Mouse (Mus musculus): Measurements from ENCODE around the gene Scamp2. TPM values are rescaled to one million over a fixed set of nuclear protein-coding genes. Genes with fewer than 3 reads are reported as not detected.

Scamp2 gene
- total RNA-seq (2021): 10 to 100 TPM; 25.4 to 29.1 TPM
- long read RNA-seq, experiment 1, transcript Scamp2-201 (9 exons, 2,340 nt): major isoform, 42 of 48 reads
- long read RNA-seq, experiment 1, partial matches to known transcripts: 3 of 48 reads
- long read RNA-seq, experiment 1, other reads (novel, unspliced or antisense): 3 of 48 reads
- long read RNA-seq, experiment 2, transcript Scamp2-201 (9 exons, 2,340 nt): major isoform, 36 of 44 reads
- long read RNA-seq, experiment 2, partial matches to known transcripts: 2 of 44 reads
- long read RNA-seq, experiment 2, other reads (novel, unspliced or antisense): 3 of 44 reads

DNA sequence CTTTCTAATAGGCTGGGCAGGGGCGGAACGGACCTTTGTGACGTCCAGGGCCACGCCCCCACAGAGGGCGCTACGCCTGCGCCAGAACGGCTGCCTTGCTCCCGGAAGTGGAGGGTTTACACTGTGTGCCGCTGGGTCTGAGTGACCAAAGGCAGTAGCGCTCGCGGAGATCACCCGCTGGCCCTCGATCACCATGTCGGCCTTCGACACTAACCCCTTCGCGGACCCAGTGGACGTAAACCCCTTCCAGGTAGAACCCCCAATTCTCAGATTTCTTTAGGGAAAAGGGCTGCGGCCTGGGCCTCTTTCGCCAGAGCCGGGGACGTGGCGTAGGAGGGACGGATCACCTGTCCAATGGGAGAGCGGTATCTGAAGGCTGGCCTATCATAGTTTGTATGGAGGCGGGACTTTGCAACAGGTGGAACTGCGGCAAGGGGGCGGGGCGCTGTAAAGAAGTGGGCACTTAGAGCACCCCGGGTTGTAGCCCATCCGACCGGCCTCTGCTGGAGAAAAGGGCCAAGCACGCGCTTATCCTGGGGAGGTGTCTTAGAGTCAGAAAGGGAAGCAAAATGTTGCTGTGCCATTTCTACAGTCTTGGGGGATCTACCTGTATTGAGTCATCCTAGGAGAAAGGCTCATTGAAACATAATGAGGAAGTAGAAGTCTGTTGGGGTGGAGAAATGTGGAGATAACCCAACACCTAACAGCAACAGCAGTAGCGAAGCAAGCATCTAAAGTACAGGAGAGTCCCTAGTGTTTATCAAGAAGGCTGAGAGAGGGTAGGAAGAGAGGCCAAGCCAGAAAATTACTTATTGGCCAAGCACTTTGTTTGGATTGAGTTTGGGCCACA lies at the start of gene Scamp2:
TSS of gene Scamp2 (plus strand) at position 83 of the 850 bp plus-strand sequence.
- DNase-seq (ENCODE audit: low spot score in 2 of 2): peak; percentile 93 to 94
- intact Hi-C loops (cut with DNase I): no loop called here

- DNase-seq (ENCODE audit: low spot score in 2 of 2): peak; percentile 71 to 75
- intact Hi-C loops (cut with DNase I): loop anchor here (1.0 to 10.0 kb wide), 3 partner anchors 32 to 312 kb away; partner anchors contain the start of gene Scamp5
These were observed 43.6 kb upstream of the Scamp2 start for GRCm38 (mm10) chr9:57517113-57517512.

DNA sequence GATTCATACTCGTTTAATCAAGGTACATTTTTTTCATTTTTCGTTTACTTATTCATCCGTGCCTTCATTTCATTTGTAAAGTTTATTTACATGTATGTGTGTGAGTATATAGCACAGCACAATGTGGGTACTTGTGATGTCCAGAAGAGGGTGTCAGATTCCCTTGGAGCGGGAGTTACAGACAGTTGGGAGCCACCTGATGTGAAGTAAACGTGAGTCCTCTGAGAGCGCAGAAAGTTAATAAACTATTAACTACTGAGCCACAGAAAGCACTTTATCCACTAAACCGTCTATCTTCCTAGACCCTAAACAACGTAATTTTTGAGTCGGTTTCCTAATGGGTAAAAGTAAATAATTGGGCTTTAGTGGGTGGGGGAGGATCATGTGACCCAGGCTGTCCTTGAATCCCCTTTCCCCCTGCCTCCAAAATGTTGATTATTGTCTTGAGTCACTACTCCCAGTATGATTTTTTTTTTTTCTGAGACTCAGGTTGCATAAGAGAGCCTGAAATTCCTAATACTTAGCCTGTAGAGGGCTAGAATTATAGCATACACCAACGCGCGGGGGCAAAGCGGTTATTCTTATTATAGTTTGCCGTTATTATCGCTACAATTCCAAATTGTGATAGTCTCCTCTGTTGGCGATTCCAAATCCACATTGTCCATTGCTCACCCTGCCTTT lies 40.2 kb upstream of the Scamp2 start:
- intact Hi-C loops (cut with DNase I): loop anchor here (5.0 kb wide), 1 partner anchor 132 kb away; the partner anchor contains the start of gene Csk
- no peak for DNase-seq (ENCODE audit: low spot score in 2 of 2)

DNA sequence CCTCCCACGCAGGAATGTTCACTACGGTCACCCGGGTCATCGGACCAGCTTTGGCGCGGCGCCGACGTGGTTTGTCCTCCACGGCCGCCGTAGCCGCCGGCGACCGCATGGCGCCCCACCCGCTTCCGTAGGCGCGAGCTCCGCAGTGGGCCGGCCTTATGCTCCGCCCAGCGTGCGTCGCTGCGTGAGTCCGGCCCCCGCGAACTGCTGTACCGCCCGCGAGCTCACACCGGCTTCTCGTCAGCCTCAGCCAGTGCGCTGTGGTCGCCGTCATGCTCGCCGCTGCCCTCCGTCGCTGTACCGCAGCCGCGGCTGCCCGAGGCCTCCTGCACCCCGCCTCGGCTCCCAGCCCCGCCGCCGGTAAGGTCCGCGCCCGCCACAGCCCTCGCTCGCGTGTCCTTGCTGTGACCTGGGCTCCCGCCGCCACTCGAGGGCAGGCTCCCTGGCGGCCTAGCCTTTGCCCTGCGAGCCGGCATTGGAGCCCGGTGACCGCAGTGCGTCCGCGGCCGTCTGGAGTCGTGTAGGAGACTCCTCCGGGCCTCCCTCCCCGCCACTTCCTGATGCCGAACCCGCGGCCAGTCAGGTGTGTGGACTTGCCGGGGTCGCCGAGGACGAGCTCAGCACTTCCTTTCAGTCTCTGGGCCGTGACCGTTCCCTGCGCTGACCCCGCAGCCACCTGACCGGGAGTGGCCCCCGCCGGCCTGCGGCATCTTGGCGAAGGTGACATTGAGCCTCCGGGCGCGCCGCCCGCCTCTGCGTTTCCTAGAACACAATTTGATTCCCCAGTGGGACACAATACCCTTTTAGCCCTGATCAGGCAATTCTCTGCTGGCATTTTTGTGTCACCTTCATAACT lies 39.5 kb upstream of the Scamp2 start, which contains the start of gene Cox5a:
TSS of gene Cox5a (plus strand) at position 219 of the 856 bp plus-strand sequence.
- DNase-seq (ENCODE audit: low spot score in 2 of 2): peak; percentile 94
- intact Hi-C loops (cut with DNase I): loop anchor here (5.0 kb wide), 1 partner anchor 131 kb away; the partner anchor contains the start of gene Csk

DNA sequence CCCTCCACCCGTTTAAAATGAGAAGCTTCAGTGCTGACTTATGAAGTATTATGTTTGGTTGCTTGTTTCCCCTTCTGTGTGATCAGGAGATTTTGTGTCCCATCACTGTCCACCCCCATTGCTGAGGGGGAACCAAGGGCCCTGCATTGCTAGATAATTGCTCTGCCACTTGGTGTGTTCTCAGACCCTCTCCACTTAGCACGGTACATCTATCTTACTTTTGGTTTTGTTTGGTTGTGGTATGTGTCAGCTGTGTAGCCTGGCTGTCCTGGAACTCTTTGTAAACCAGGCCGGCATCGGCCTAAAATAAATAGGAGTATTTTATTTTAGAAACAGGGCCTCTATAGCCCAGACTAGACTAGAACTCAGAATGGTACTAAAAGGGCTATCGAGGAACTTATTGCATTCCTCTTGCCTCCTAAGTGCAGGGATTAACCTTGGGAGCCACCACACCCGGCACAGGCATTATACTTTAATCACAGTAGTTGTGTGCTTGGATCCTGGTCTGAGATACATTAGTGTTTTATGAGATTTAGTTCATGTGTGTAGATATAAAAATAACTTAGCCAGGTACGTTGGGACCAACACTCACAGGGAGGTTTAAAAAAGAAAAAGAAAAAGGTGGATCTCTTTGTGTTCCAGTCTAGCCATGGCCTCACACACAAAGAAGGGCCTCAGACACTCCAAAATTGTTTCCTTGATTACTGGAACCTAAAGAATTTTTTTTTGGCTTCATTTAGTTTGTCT lies 38.5 kb upstream of the Scamp2 start:
- DNase-seq (ENCODE audit: low spot score in 2 of 2): no peak
- intact Hi-C loops (cut with DNase I): loop anchor here (5.0 kb wide), 1 partner anchor 130 kb away; the partner anchor contains the start of gene Csk

DNA sequence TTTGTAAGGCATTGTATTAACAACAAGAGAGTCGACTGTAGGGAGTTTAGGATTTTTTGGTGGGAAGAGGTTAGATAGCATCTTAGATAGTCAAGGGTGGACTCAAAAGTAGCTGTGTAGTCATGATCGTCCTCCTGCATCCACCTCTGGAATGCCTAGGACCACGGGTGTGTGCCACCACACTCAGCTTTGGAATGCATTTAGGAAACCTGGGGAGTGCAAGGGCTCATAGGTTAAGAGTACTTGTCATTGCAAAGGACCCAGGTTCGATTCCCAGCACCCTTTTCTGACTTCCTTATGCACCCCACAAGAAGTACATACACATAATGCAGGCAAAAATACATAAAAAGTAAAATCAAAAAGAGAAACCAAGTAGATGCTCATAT lies 37.9 kb upstream of the Scamp2 start:
- intact Hi-C loops (cut with DNase I): loop anchor here (5.0 kb wide), 1 partner anchor 129 kb away; the partner anchor contains the start of gene Csk
- no peak for DNase-seq (ENCODE audit: low spot score in 2 of 2)

DNA sequence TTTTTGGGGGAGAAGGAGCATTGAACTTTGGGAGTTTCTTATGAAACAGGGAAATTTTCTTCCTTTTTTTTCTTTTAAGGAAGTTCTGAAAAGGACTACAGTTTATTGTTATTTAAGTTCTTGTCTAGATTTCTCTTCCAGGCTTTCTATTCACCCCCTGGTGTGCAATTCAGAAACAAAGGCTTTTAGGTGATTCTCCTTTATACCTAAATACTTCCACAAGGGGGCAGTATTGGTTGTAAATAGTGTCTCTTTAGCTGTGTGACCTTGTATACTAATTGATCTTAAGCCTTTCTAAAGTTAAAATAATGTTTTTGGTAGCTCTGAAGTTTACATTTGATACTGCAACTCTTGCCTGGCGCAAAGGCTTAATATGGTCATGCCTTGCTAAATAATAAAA lies 37.0 kb upstream of the Scamp2 start:
- intact Hi-C loops (cut with DNase I): loop anchor here (5.0 kb wide), 1 partner anchor 129 kb away; the partner anchor contains the start of gene Csk
- peak in 1 of 2 experiments; percentile 62 for DNase-seq (ENCODE audit: low spot score in 2 of 2)

GRCm38 (mm10) chr9:57524439-57524838 lies 36.3 kb upstream of the Scamp2 start:
- no peak for DNase-seq (ENCODE audit: low spot score in 2 of 2)
- intact Hi-C loops (cut with DNase I): loop anchor here (5.0 kb wide), 1 partner anchor 128 kb away; the partner anchor contains the start of gene Csk

- intact Hi-C loops (cut with DNase I): no loop called here
- no peak for DNase-seq (ENCODE audit: low spot score in 2 of 2)
These were observed 35.2 kb upstream of the Scamp2 start for GRCm38 (mm10) chr9:57525516-57525915.

DNA sequence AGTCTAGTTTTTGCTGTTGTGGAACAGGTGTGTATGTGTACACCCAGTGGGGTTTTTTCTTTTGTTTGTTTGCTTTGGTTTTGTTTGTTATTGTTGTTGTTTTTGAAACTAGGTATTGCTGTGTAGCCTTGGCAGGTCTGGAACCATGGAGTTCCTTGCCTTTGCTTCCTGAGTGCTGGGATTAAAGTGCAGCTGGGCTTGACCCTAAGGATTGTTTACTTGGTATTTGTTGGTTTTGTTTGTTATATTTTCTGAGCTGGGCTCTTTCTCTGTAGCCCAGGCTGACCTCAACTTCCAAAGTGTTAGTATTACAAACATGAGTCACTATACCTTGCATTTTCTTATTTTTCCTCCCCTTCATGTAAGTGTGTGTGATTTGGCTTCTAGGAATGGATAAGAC lies 34.3 kb upstream of the Scamp2 start:
- intact Hi-C loops (cut with DNase I): no loop called here
- no peak for DNase-seq (ENCODE audit: low spot score in 2 of 2)

- DNase-seq (ENCODE audit: low spot score in 2 of 2): no peak
- intact Hi-C loops (cut with DNase I): no loop called here
These were observed 28.8 kb upstream of the Scamp2 start for GRCm38 (mm10) chr9:57531946-57532345.

- intact Hi-C loops (cut with DNase I): no loop called here
These were observed 24.4 kb upstream of the Scamp2 start for GRCm38 (mm10) chr9:57536362-57536761.

GRCm38 (mm10) chr9:57537044-57537727 lies 23.6 kb upstream of the Scamp2 start, which contains the start of gene Fam219b:
Fam219b (plus strand) TSS chr9:57537528.
- intact Hi-C loops (cut with DNase I): no loop called here

More at GRCm38 (mm10) chr9:57536362-57536761, 24.4 kb upstream of the Scamp2 start:
- no peak for DNase-seq (ENCODE audit: low spot score in 2 of 2)

DNA sequence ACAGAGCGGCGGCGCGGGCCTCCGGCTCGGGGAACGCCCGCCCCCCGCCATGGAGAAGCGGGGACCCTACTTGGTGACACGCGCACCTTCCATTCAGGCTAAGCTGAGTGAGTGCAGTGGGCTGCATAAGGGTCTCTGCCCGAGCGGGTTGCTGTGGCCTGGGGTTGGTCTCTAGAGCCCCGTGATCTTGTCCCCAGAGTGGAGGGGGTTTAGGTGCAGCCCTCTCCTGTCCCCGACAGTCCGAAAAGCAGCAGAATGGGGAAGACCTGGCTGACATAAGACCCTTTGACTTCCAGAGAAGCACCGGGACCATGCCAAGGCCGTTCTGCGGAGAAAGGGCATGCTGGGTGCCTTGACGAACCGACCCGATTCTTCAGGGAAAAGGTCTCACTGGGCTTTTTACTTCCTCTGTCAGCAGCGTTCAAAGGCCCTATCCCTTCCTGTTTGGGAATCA lies 23.0 kb upstream of the Scamp2 start:
- intact Hi-C loops (cut with DNase I): no loop called here

More at GRCm38 (mm10) chr9:57537044-57537727, 23.6 kb upstream of the Scamp2 start, which contains the start of gene Fam219b:
- peak; percentile 91 to 95 for DNase-seq (ENCODE audit: low spot score in 2 of 2)

DNA sequence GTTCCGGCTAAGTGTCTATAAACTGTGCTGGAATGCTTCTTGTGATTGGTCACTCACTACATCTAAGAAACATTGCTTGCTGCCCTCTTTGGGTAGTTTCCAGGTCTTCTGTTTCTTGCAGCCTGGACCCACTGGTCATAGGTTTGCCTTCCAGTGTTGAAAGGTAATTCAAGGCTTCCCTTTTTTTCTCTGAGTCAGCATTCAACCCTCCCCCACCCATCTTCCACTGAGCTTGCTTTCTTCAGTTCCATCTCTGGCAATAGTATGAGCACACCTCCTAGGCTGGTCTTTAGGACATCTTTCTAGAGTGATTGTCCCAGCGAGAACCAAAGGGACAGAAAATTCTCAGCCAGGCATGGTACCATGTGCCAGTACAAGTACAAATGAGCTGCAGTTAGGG lies 21.2 kb upstream of the Scamp2 start:
- no peak for DNase-seq (ENCODE audit: low spot score in 2 of 2)
- intact Hi-C loops (cut with DNase I): no loop called here

More for the DNA sequence above, 23.0 kb upstream of the Scamp2 start:
- no peak for DNase-seq (ENCODE audit: low spot score in 2 of 2)

- peak; percentile 67 to 68 for DNase-seq (ENCODE audit: low spot score in 2 of 2)
- intact Hi-C loops (cut with DNase I): loop anchor here (2.0 kb wide), 1 partner anchor 113 kb away; no protein-coding TSS in a partner anchor
These were observed 19.4 kb upstream of the Scamp2 start for GRCm38 (mm10) chr9:57541312-57541711.

GRCm38 (mm10) chr9:57543951-57544350 lies 16.8 kb upstream of the Scamp2 start:
- no peak for DNase-seq (ENCODE audit: low spot score in 2 of 2)

More at GRCm38 (mm10) chr9:57543951-57544350, 16.8 kb upstream of the Scamp2 start:
- intact Hi-C loops (cut with DNase I): no loop called here

Measured in left cerebral cortex, postnatal 14 days (tissue).